Mouse (Mus musculus): ENCODE results near the gene Cactin.

Gene Cactin

GRCm38 (mm10) chr10:81342686-81343505 is 22.0 kb downstream of the Cactin start, which contains the start of gene Gipc3:
Gipc3 (minus strand) TSS chr10:81343266.
- DNase-seq (ENCODE audit: low spot score): no peak

GRCm38 (mm10) chr10:81344421-81345161 is 23.7 kb downstream of the Cactin start:
- no peak for DNase-seq (ENCODE audit: low spot score)

GRCm38 (mm10) chr10:81345162-81345534 is 24.2 kb downstream of the Cactin start:
- no peak for DNase-seq (ENCODE audit: low spot score)

GRCm38 (mm10) chr10:81346453-81347067 is 25.7 kb downstream of the Cactin start:
- DNase-seq (ENCODE audit: low spot score): no peak

- no peak for DNase-seq (ENCODE audit: low spot score)
These were observed 28.2 kb downstream of the Cactin start for GRCm38 (mm10) chr10:81349146-81349545.

GRCm38 (mm10) chr10:81349961-81350350 is 29.1 kb downstream of the Cactin start:
- DNase-seq (ENCODE audit: low spot score): no peak

- peak; percentile 96 for DNase-seq (ENCODE audit: low spot score)
These were observed 29.6 kb downstream of the Cactin start, which contains the start of gene Hmg20b for GRCm38 (mm10) chr10:81350351-81351063. Hmg20b (minus strand) TSS chr10:81350480.

- DNase-seq (ENCODE audit: low spot score): no peak
These were observed 30.9 kb downstream of the Cactin start for GRCm38 (mm10) chr10:81351678-81352291.

GRCm38 (mm10) chr10:81354738-81355477 is 34.0 kb downstream of the Cactin start:
- no peak for DNase-seq (ENCODE audit: low spot score)

GRCm38 (mm10) chr10:81355533-81355932 is 34.6 kb downstream of the Cactin start:
- no peak for DNase-seq (ENCODE audit: low spot score)

GRCm38 (mm10) chr10:81356352-81356990 is 35.6 kb downstream of the Cactin start:
- no peak for DNase-seq (ENCODE audit: low spot score)

GRCm38 (mm10) chr10:81356991-81357844 is 36.3 kb downstream of the Cactin start, which contains the start of gene Mfsd12:
Mfsd12 (plus strand) TSS chr10:81357491.
- DNase-seq (ENCODE audit: low spot score): peak; percentile 88

- DNase-seq (ENCODE audit: low spot score): no peak
These were observed 37.3 kb downstream of the Cactin start for GRCm38 (mm10) chr10:81358209-81358608.

GRCm38 (mm10) chr10:81358841-81359240 is 37.9 kb downstream of the Cactin start:
- DNase-seq (ENCODE audit: low spot score): no peak

- DNase-seq (ENCODE audit: low spot score): no peak
These were observed 39.8 kb downstream of the Cactin start for GRCm38 (mm10) chr10:81360721-81361120.

- DNase-seq (ENCODE audit: low spot score): no peak
These were observed 41.5 kb downstream of the Cactin start for GRCm38 (mm10) chr10:81362336-81362949.

- no peak for DNase-seq (ENCODE audit: low spot score)
These were observed 42.8 kb downstream of the Cactin start for GRCm38 (mm10) chr10:81363436-81364346.

GRCm38 (mm10) chr10:81364666-81365065 is 43.8 kb downstream of the Cactin start:
- DNase-seq (ENCODE audit: low spot score): no peak
